Mouse (Mus musculus) layer of hippocampus, adult 18-20 months (tissue): ENCODE data around the gene Reep3. TPM values are rescaled to one million over a fixed set of nuclear protein-coding genes. Genes with fewer than 3 reads are reported as not detected.
"Not testable (repeated sequence)": the region's sequence is repeated elsewhere in the genome, so short reads cannot be mapped to it uniquely, and the experiment has no call there.

ENCODE experiments used
- DNase-seq, 2 experiments: peaks; one replicate each; pipeline ENCODE4 v3.0.0; 2022; ENCODE audit warnings: low spot score in 2 of 2
- long read RNA-seq: library from polyadenylated mRNA; stranded (forward); transcript quantifications from one replicate; pipeline ENCODE4 v2.0.0, GENCODE M21; 2021
- total RNA-seq, 2 experiments: library from RNA; stranded (reverse); gene quantifications; 2 replicates each; pipeline ENCODE4 v1.2.3; 2021

The Reep3 gene
- 10 to 100 TPM; 18.0 to 20.6 TPM for total RNA-seq
- long read RNA-seq, full-length matches to known transcripts, result 8 of 11 reads
- long read RNA-seq, partial matches to known transcripts, result 0 of 11 reads
- long read RNA-seq, other reads (novel, unspliced or antisense), result 3 of 11 reads

- DNase-seq, result peak; percentile 45 to 59
These were observed at the start of gene Reep3 for GRCm38 (mm10) chr10:67096621-67097436. TSS of gene Reep3 (minus strand) at chr10:67096945.

- DNase-seq, result no peak
These were observed 48.9 kb upstream of the Reep3 start for GRCm38 (mm10) chr10:67145623-67146022.

- no peak for DNase-seq
These were observed 47.5 kb upstream of the Reep3 start for GRCm38 (mm10) chr10:67144269-67144668.

- no peak for DNase-seq
These were observed 46.9 kb upstream of the Reep3 start for GRCm38 (mm10) chr10:67143661-67144060.

- DNase-seq, result no peak
These were observed 40.7 kb upstream of the Reep3 start for GRCm38 (mm10) chr10:67137437-67137836.

- no peak for DNase-seq
These were observed 37.6 kb upstream of the Reep3 start for GRCm38 (mm10) chr10:67134322-67134721.

- no peak for DNase-seq
These were observed 35.0 kb upstream of the Reep3 start for GRCm38 (mm10) chr10:67131709-67132108.

- DNase-seq, result no peak
These were observed 32.8 kb upstream of the Reep3 start for GRCm38 (mm10) chr10:67129531-67129930.

GRCm38 (mm10) chr10:67126859-67127758, 30.4 kb upstream of the Reep3 start:
- no peak for DNase-seq

GRCm38 (mm10) chr10:67126061-67126858, 29.5 kb upstream of the Reep3 start:
- DNase-seq, result peak; percentile 32 to 76

- peak in 1 of 2 experiments; percentile 54 for DNase-seq
These were observed 27.4 kb upstream of the Reep3 start for GRCm38 (mm10) chr10:67124156-67124555.

GRCm38 (mm10) chr10:67123756-67124155, 27.0 kb upstream of the Reep3 start:
- no peak for DNase-seq

- DNase-seq, result no peak
These were observed 23.9 kb upstream of the Reep3 start for GRCm38 (mm10) chr10:67120640-67121039.

GRCm38 (mm10) chr10:67120180-67120579, 23.4 kb upstream of the Reep3 start:
- no peak for DNase-seq

- no peak for DNase-seq
These were observed 22.5 kb upstream of the Reep3 start for GRCm38 (mm10) chr10:67119291-67119690.

GRCm38 (mm10) chr10:67116251-67116650, 19.5 kb upstream of the Reep3 start:
- DNase-seq, result no peak

- DNase-seq, result no peak
These were observed 18.9 kb upstream of the Reep3 start for GRCm38 (mm10) chr10:67115666-67116091.

GRCm38 (mm10) chr10:67115115-67115514, 18.4 kb upstream of the Reep3 start:
- DNase-seq, result no peak

GRCm38 (mm10) chr10:67113833-67114232, 17.1 kb upstream of the Reep3 start:
- no peak for DNase-seq

GRCm38 (mm10) chr10:67112967-67113366, 16.2 kb upstream of the Reep3 start:
- DNase-seq, result not testable (repeated sequence)

GRCm38 (mm10) chr10:67111799-67112177, 15.0 kb upstream of the Reep3 start:
- no peak for DNase-seq
